Mouse (Mus musculus) ES-E14 (cell line): ENCODE measurements at regions not wholly inside any gene's neighbourhood (a gene's known extent, or its start where the extent isn't known, plus 50 kb on each side); places are given as distances from the start of the nearest gene placed in this dataset.

Experiments
- HCFC1 ChIP-seq: IDR thresholded peaks from 2 replicates; pipeline ENCODE4 v1.6.1; 2012; ENCODE audit warnings: low read length, inconsistent platforms, borderline replicate concordance; ENCODE audit not compliant: insufficient read depth
- MAFK ChIP-seq: IDR thresholded peaks from 2 replicates; pipeline ENCODE4 v1.6.1; 2014; ENCODE audit warnings: mild to moderate bottlenecking, low read depth, low read length, inconsistent platforms; ENCODE audit not compliant: insufficient read depth

DNA sequence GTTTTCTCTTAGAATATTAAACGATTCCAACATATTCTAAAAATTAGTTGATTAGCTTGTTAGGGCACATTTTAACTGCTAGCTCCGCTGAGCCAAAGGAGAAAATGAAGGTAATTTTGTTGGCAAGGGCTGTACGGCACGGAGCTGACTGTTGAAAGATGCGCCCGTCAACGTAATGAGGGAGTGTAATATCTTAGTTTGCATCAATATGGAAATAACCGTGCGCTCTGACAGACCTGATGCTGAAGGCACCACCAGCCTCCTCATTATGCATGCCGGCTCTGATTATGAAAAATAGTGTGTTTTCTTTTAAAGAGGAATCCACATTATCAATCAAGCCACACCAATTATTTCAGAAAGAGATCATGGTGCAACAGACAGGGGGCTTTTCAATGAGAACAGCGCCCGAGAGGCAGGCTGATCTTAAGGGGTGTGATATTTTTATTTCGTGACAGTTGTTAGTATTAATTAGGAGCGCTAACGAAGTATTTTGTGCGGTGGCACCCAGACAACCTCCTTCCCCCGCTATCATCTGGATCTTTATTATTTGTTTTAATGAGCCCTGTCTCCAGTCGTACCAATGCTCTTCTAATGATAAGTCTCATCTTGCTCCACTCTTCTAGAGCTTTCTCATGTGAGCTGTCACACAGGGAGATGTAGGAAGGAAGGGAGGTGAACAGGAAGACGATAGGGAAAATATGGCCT, 99.9 kb upstream of the Ctbp2 start:
- TF ChIP-seq MAFK (no peak), HCFC1 (no peak)
